Mouse (Mus musculus) G1E (cell line): ENCODE data around the gene Caml. TPM values are rescaled to one million over a fixed set of nuclear protein-coding genes. Genes with fewer than 3 reads are reported as not detected.

Experiments
- ATAC-seq: 2 replicates; pipeline ENCODE4 v1.8.0; 2016; ENCODE audit warnings: mild to moderate bottlenecking; ENCODE audit not compliant: insufficient number of reproducible peaks, poor library complexity, low FRiP score, severe bottlenecking; ENCODE audit errors: extremely low read depth
- DNase-seq: peaks from one replicate; pipeline ENCODE4 v3.0.0; 2012; ENCODE audit warnings: low spot score
- H3K27me3 ChIP-seq: 2 replicates; pipeline ENCODE4 v1.6.1; 2012; ENCODE audit warnings: mild to moderate bottlenecking, low read length, inconsistent platforms; ENCODE audit not compliant: insufficient read depth
- H3K36me3 ChIP-seq: replicated peaks from 2 replicates; pipeline ENCODE3; 2012; ENCODE audit warnings: mild to moderate bottlenecking, inconsistent platforms
- H3K4me1 ChIP-seq: 2 replicates; pipeline ENCODE4 v1.6.1; 2012; ENCODE audit warnings: low read depth, low read length, inconsistent platforms, mixed read lengths; ENCODE audit not compliant: insufficient read depth
- H3K4me3 ChIP-seq: 2 replicates; pipeline ENCODE4 v1.5.1; 2012; ENCODE audit warnings: low read depth, mild to moderate bottlenecking, inconsistent platforms, low read length, moderate library complexity, mixed read lengths
- H3K9me3 ChIP-seq: replicated peaks from 2 replicates; pipeline ENCODE4 v1.6.1; 2012; ENCODE audit warnings: inconsistent platforms
- CTCF ChIP-seq: IDR thresholded peaks from 2 replicates; pipeline ENCODE4 v1.5.1; 2012; ENCODE audit warnings: low read depth, low read length, inconsistent platforms, mixed read lengths
- GATA1 ChIP-seq: IDR thresholded peaks from 2 replicates; pipeline ENCODE4 v1.6.1; 2012; ENCODE audit warnings: borderline replicate concordance, low read length, inconsistent platforms, mixed read lengths
- GATA2 ChIP-seq: IDR thresholded peaks from 2 replicates; pipeline ENCODE4 v1.6.1; 2012; ENCODE audit warnings: low read depth, low read length, inconsistent platforms, borderline replicate concordance
- POLR2AphosphoS5 ChIP-seq: IDR thresholded peaks from 2 replicates; pipeline ENCODE4 v1.6.1; 2012; ENCODE audit warnings: low read depth, low read length, inconsistent platforms; ENCODE audit not compliant: insufficient replicate concordance
- TAL1 ChIP-seq: conservative IDR thresholded peaks from 2 replicates; pipeline ENCODE4 v1.6.1; 2012; ENCODE audit warnings: low read depth, low read length, inconsistent platforms, mixed read lengths
- polyA plus RNA-seq: library from polyadenylated mRNA; stranded (reverse); fragments of >175 nt; gene quantifications from 2 replicates; pipeline ENCODE4 v1.2.3, GENCODE M21; 2012
- total RNA-seq, 2 experiments: library from RNA; stranded (forward) in 1 of 2; stranded (reverse) in 1 of 2; fragments of 200-1000 nt in 1 of 2; fragments of >200 nt in 1 of 2; fragmentation: Nextera tagmentation in 1 of 2; gene quantifications; 2 replicates each; pipeline ENCODE4 v1.2.3; 2014 to 2017

Caml gene
- total and polyA plus RNA-seq, 3 experiments = 24.5 to 37.2 (median 27.4) TPM

DNA sequence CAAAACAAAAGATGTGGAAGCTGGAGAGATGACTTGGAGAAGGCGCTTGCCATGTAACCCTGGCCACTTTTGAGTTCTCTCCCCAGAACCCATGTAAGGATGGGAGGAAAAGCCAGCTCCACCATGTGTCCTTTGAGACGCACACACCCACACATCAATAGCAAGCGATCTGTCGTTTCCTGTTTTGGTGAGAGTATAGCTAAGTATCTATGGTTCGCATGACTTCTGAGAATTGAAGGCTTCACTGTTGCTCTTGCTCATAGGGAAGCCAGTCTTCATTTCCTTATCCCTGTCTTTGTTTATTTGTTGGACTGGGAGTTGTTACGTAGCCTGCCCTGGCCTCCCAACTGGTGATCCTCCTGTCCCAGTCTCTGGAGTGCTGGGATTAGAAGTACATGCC lies 49.9 kb downstream of the Caml start:
- no peaks in the 10 kb centered on the region for H3K27me3 ChIP-seq
- no peaks in the 10 kb centered on the region for H3K4me1 ChIP-seq
- H3K4me3 ChIP-seq = no peak overlapping the region
- peaks cover 94% of the 10 kb centered on the region for H3K36me3 ChIP-seq
- no peaks in the 10 kb centered on the region for H3K9me3 ChIP-seq
- no peak for DNase-seq
- no peak for ATAC-seq
- no peak for TF ChIP-seq POLR2AphosphoS5
- no peak for TF ChIP-seq GATA1
- no peak for TF ChIP-seq CTCF
- no peak for TF ChIP-seq GATA2
- TF ChIP-seq TAL1 = no peak

DNA sequence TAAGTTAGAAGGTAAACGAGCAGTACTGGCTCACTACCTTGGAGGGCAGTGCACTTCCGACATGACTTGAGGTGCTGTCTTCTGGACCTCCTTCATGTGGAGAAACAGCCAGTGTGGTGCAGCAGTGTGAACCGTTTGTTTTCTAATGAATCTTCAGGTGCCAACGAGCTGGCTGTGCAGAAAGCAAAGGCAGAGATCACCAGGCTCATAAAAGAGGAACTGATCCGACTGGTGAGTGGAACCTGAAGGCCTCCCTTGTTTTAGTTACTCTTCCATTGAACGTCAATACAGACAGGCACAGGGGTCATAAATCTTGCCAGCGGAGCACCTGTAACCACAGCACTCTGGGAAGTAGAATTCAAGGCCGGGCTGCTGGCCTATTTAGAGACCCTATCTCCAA lies 54.6 kb downstream of the Caml start:
- Histone ChIP-seq H3K36me3 (peaks cover 95% of the 10 kb centered on the region), H3K4me1 (no peaks in the 10 kb centered on the region), H3K4me3 (no peak overlapping the region), H3K9me3 (no peaks in the 10 kb centered on the region), H3K27me3 (no peaks in the 10 kb centered on the region)
- ATAC-seq (no peak), DNase-seq (no peak)
- TF ChIP-seq TAL1 (no peak), GATA2 (no peak), CTCF (no peak)

Other genes starting within 250 kb of the Caml start
- gene Slc34a1, start 224.8 kb upstream of the Caml start, total RNA-seq (2014; fragmentation: Nextera tagmentation) = not detected in 2 replicates
- gene Slc34a1, start 224.8 kb upstream of the Caml start, total RNA-seq (2017) = 0.06 and 0.93 TPM in 2 replicates
- not detected in 2 replicates for gene Slc34a1, start 224.8 kb upstream of the Caml start, polyA plus RNA-seq
- not detected in 2 replicates for gene Pfn3, start 207.8 kb upstream of the Caml start, total RNA-seq (2014; fragmentation: Nextera tagmentation)
- gene Pfn3, start 207.8 kb upstream of the Caml start, total RNA-seq (2017) = not detected in 2 replicates
- gene Pfn3, start 207.8 kb upstream of the Caml start, polyA plus RNA-seq = not detected in 2 replicates
- gene F12, start 196.2 kb upstream of the Caml start, total RNA-seq (2014; fragmentation: Nextera tagmentation) = not detected in 2 replicates
- 0.05 TPM in 1 of 2 replicates, not detected in the other for gene F12, start 196.2 kb upstream of the Caml start, total RNA-seq (2017)
- gene F12, start 196.2 kb upstream of the Caml start, polyA plus RNA-seq = not detected in 2 replicates
- 23.0 and 27.5 TPM in 2 replicates for gene Grk6, start 177.9 kb upstream of the Caml start, total RNA-seq (2014; fragmentation: Nextera tagmentation)
- gene Grk6, start 177.9 kb upstream of the Caml start, total RNA-seq (2017) = 48.9 and 53.9 TPM in 2 replicates
- gene Grk6, start 177.9 kb upstream of the Caml start, polyA plus RNA-seq = 42.6 and 46.0 TPM in 2 replicates
- gene Prr7, start 158.7 kb upstream of the Caml start, total RNA-seq (2014; fragmentation: Nextera tagmentation) = 0.53 TPM in 1 of 2 replicates, not detected in the other
- gene Prr7, start 158.7 kb upstream of the Caml start, total RNA-seq (2017) = 0.44 and 1.6 TPM in 2 replicates
- gene Prr7, start 158.7 kb upstream of the Caml start, polyA plus RNA-seq = 1.6 and 2.7 TPM in 2 replicates
- gene Dbn1, start 134.9 kb upstream of the Caml start, total RNA-seq (2014; fragmentation: Nextera tagmentation) = not detected in 2 replicates
- 0.23 and 0.33 TPM in 2 replicates for gene Dbn1, start 134.9 kb upstream of the Caml start, total RNA-seq (2017)
- gene Dbn1, start 134.9 kb upstream of the Caml start, polyA plus RNA-seq = 0.25 and 0.30 TPM in 2 replicates
- 19.9 and 20.0 TPM in 2 replicates for gene Pdlim7, start 109.3 kb upstream of the Caml start, total RNA-seq (2014; fragmentation: Nextera tagmentation)
- 8.5 and 13.5 TPM in 2 replicates for gene Pdlim7, start 109.3 kb upstream of the Caml start, total RNA-seq (2017)
- 52.5 and 61.7 TPM in 2 replicates for gene Pdlim7, start 109.3 kb upstream of the Caml start, polyA plus RNA-seq
- gene Dok3, start 93.7 kb upstream of the Caml start, total RNA-seq (2014; fragmentation: Nextera tagmentation) = 1.6 and 1.7 TPM in 2 replicates
- 8.4 and 8.8 TPM in 2 replicates for gene Dok3, start 93.7 kb upstream of the Caml start, total RNA-seq (2017)
- 11.6 and 14.4 TPM in 2 replicates for gene Dok3, start 93.7 kb upstream of the Caml start, polyA plus RNA-seq
- gene Ddx41, start 86.3 kb upstream of the Caml start, total RNA-seq (2014; fragmentation: Nextera tagmentation) = 51.5 and 60.8 TPM in 2 replicates
- 59.1 and 67.7 TPM in 2 replicates for gene Ddx41, start 86.3 kb upstream of the Caml start, total RNA-seq (2017)
- gene Ddx41, start 86.3 kb upstream of the Caml start, polyA plus RNA-seq = 101 and 104 TPM in 2 replicates
- 54.4 and 65.4 TPM in 2 replicates for gene Fam193b, start 51.9 kb upstream of the Caml start, total RNA-seq (2014; fragmentation: Nextera tagmentation)
- 23.3 and 25.8 TPM in 2 replicates for gene Fam193b, start 51.9 kb upstream of the Caml start, total RNA-seq (2017)
- gene Fam193b, start 51.9 kb upstream of the Caml start, polyA plus RNA-seq = 57.3 and 68.0 TPM in 2 replicates
- 46.5 and 56.7 TPM in 2 replicates for gene Tmed9, start 49.3 kb upstream of the Caml start, total RNA-seq (2014; fragmentation: Nextera tagmentation)
- 100 and 102 TPM in 2 replicates for gene Tmed9, start 49.3 kb upstream of the Caml start, total RNA-seq (2017)
- 149 and 172 TPM in 2 replicates for gene Tmed9, start 49.3 kb upstream of the Caml start, polyA plus RNA-seq
- gene B4galt7, start 23.1 kb upstream of the Caml start, total RNA-seq (2014; fragmentation: Nextera tagmentation) = 7.4 and 10.6 TPM in 2 replicates
- gene B4galt7, start 23.1 kb upstream of the Caml start, total RNA-seq (2017) = 16.7 and 17.6 TPM in 2 replicates
- 15.2 and 15.4 TPM in 2 replicates for gene B4galt7, start 23.1 kb upstream of the Caml start, polyA plus RNA-seq
- 86.6 and 93.9 TPM in 2 replicates for gene Ddx46, start 12.0 kb downstream of the Caml start, total RNA-seq (2014; fragmentation: Nextera tagmentation)
- gene Ddx46, start 12.0 kb downstream of the Caml start, total RNA-seq (2017) = 92.4 and 129 TPM in 2 replicates
- gene Ddx46, start 12.0 kb downstream of the Caml start, polyA plus RNA-seq = 29.9 and 38.6 TPM in 2 replicates
- gene B230219D22Rik, start 70.1 kb downstream of the Caml start, total RNA-seq (2014; fragmentation: Nextera tagmentation) = 84.0 and 88.9 TPM in 2 replicates
- 58.4 and 64.2 TPM in 2 replicates for gene B230219D22Rik, start 70.1 kb downstream of the Caml start, total RNA-seq (2017)
- 20.3 and 28.2 TPM in 2 replicates for gene B230219D22Rik, start 70.1 kb downstream of the Caml start, polyA plus RNA-seq
- 14.0 and 15.0 TPM in 2 replicates for gene Txndc15, start 91.6 kb downstream of the Caml start, total RNA-seq (2014; fragmentation: Nextera tagmentation)
- gene Txndc15, start 91.6 kb downstream of the Caml start, total RNA-seq (2017) = 36.8 and 43.6 TPM in 2 replicates
- gene Txndc15, start 91.6 kb downstream of the Caml start, polyA plus RNA-seq = 11.6 and 14.0 TPM in 2 replicates
- gene Pcbd2, start 104.4 kb downstream of the Caml start, total RNA-seq (2014; fragmentation: Nextera tagmentation) = 13.1 and 19.2 TPM in 2 replicates
- 30.3 and 30.9 TPM in 2 replicates for gene Pcbd2, start 104.4 kb downstream of the Caml start, total RNA-seq (2017)
- 43.4 and 59.1 TPM in 2 replicates for gene Pcbd2, start 104.4 kb downstream of the Caml start, polyA plus RNA-seq
- not detected in 2 replicates for gene Catsper3, start 161.6 kb downstream of the Caml start, total RNA-seq (2014; fragmentation: Nextera tagmentation)
- gene Catsper3, start 161.6 kb downstream of the Caml start, total RNA-seq (2017) = not detected in 2 replicates
- gene Catsper3, start 161.6 kb downstream of the Caml start, polyA plus RNA-seq = not detected in 2 replicates
- not detected in 2 replicates for gene Pitx1, start 213.2 kb downstream of the Caml start, total RNA-seq (2014; fragmentation: Nextera tagmentation)
- not detected in 2 replicates for gene Pitx1, start 213.2 kb downstream of the Caml start, total RNA-seq (2017)
- not detected in 2 replicates for gene Pitx1, start 213.2 kb downstream of the Caml start, polyA plus RNA-seq